Mouse (Mus musculus) regulatory T cell (primary cell): Measurements from ENCODE around the gene Olfr44.

Experiments
- in situ Hi-C: fragments of 300-600 bp; cut with MboI, MseI; formaldehyde crosslinking; loops from one replicate; pipeline ENCODE4 v1.15.1; 2025; ENCODE audit warnings: high pct_unique_total_duplicates

Olfr44 gene

DNA sequence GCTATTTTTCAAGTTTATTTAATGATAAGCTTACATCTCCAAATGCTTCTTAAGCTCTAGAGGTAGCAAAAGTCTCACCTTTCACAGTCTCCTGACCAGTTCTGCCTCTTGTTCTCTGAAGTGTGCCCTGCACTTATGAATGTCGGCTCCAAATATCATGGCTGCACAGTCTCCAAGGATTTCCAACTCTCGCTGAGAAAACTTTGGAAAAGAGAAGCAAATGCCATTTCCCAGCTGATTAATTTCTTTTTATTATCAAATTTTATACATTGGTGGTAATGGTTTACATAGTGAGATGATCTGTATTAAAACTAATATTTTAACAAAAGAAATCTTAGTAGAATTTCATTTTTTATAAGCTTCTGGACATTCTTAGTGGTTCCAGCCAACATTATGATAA lies at the start of gene Olfr44:
Gene Olfr44, minus strand, starts transcription at position 101 of the 400 bp plus-strand sequence.
- in situ Hi-C loops = no loop called here

DNA sequence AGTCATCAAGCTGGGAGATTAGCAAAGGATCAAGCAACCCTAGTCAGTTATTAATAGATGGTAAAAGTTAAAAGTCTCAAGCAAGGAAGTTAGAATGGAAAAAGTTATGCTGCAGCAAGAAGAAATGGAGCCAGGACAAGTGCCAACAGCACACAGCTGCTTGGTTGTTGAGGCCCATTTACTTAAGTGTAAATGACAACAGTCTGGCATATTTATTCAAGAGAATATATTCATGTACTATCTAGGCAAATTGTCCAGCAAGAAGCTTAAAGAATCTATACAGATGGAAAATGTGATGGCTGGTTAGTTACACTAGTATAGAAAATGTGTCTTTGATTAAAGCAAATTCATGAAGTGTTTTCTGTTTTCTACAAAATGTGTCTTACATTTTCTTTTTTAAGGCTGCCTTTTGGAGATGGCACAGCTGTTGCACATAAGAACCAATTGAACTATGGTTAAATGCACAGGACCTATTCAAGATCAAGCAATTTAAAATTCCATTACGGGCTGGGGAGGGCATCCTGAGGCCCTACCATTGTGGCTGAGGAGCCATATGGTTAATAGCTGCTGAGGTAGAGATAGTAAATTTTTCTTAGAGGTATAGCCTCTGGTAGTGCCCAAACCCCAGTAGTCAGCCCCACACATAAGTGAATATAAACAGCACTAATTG lies 30.0 kb upstream of the Olfr44 start:
- in situ Hi-C loops = no loop called here

DNA sequence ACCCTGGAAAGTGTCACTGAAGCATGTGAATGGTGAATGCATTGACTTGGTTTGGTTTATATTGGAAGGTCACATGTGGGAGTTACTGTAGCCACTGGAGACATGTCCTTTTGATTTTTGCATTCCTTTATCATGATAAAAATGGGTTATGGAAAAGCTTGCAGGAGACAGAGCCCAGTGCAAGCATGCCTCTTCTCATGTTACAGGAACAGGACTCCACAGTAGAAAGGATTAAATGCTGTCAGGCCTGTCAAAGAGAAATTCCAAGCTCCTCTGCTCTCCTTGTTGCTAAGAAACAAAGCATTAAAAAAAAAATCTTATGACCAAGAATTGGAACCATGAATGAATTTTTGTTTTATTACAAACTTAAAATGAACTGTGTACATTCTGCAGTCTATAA lies 24.8 kb upstream of the Olfr44 start:
- in situ Hi-C loops = no loop called here

DNA sequence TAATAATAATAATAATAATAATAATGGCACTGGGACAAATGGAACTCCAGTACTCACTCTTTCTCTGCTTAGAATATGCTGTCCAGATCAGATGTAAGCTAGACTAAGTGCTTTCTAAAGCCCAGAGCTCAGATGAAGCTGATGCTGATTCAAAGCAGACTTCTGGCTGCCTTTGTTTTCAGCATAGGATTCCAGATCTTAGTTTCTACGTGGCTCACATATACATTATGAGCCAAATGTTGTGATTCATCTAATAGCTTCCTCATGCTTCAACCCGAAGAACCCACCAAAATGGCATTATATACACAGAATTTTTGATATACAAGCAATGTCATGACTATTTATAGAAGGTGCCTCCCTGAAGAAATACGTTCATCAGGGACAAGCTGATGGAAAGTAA lies 21.7 kb upstream of the Olfr44 start, which contains the start of gene Olfr957:
Gene Olfr957, minus strand, starts transcription at position 279 of the 400 bp plus-strand sequence.
- in situ Hi-C loops = no loop called here

DNA sequence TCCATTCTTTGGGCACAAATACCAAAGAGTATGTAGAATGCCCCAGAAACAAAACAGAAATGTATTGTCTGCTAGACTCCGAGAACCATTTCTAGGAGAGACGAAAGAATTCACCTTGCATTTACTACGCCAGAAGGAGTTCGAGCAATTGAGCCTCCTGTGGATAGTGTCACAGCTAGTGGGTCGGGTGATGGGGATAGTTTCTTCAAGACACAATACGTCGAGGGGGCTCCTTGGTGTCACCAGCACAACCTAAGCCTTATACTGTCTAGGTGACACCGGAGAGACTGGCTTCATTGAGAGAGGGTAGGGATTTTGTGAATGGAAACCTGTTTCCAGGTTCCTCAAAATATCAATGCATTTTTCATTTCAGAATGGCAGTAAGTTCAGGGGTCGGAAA lies 15.6 kb upstream of the Olfr44 start:
- in situ Hi-C loops = no loop called here

DNA sequence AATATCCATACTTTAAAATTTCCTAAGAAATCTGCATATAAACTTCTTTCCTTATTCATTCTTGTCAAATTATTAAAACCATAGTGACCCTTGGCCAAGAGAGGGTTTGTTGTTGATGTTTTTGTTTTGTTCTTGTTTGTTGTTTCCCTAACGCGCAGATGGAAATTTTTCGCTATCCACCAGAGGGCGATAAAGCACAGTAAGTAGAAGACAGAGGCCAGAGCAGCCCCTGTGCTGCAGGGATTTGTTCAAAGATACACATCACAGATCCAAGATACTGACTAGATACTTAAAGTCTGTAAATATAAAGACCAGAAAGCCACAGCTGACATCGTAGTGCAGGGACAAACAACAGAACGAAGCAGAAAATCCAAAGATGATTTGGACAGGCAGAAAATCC lies 15.2 kb upstream of the Olfr44 start:
- in situ Hi-C loops = no loop called here

DNA sequence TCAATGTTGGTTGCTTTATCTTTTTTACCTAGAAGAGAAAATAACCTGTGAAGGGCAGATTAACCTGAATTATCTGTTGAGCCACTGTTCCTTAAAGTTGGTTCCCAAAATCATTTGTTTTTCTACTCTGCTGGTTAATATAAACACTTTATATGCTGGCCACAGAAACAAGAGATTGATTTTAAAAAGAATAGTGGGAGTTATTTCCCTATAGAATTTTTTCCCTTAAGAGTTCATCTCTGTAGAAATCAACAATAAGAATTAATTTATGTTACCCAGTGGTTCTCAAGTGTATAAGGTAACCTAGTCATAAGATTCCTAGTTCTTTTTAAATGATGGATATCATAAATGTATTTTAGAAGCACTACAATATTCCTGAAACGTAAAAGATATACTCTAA lies 22.0 kb downstream of the Olfr44 start, which contains the start of gene Olfr955:
Gene Olfr955, minus strand, starts transcription at position 101 of the 400 bp plus-strand sequence.
- in situ Hi-C loops = no loop called here

DNA sequence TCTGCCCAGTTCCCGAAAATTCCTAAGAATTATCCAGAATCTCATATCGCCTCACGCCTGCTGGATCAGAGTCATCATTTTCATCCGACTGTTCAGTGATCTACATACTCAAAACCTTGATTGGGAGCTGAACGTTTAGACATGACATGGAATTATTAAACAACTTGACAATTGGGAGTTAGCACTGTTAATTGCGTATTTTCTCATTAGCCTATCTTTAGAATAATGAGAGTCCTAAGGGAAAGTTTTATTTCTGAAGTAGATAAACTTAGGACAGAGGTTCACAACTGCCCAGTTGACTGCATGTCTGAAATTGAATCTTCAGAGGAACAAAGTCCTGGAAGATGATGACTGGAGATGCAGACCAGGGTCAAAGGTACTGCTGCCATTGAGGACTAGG lies 37.4 kb downstream of the Olfr44 start, which contains the start of gene Olfr954:
Gene Olfr954, plus strand, starts transcription at position 301 of the 400 bp plus-strand sequence.
- in situ Hi-C loops = no loop called here
